Mouse (Mus musculus): ENCODE results near the gene March10. TPM values are rescaled to one million over a fixed set of nuclear protein-coding genes. Genes with fewer than 3 reads are reported as not detected.

March10 gene
- polyA plus RNA-seq, 1 experiment from 2014 or later, result not detected

DNA sequence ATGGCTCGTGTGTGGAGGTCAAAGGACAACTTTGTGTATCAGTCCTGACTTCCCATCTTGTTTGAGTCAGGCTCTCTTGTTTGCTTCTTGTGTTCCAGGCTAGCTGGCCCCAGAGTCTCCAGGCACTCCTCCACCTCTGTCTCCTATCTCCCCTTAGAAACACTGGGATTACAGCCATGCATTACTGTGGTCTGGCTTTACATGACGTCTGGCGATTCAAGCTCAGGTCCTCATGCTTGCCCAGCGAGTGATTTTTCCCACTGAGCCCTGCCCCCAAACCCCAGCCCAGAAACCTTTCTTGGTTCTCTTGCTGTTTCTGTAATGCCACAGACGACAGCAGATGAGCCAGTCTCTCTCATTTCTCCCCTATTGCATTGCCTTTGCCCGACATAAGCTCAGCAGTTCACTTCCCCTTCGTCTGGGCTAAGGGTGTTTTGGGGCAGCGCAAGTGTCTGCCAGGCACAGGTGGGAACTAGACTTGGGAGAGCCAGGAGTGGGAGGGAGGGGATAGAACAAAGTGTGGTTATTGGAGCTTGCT, 8.0 kb upstream of the March10 start:
- Histone ChIP-seq H3K9me3 (replicated peaks) (no peaks in the 10 kb centered on the region), H3K9ac (no peak overlapping the region), H3K27ac (no peak overlapping the region), H3K36me3 (no peaks in the 10 kb centered on the region), H3K4me1 (peaks cover 11% of the 10 kb centered on the region), H3K4me2 (no peak overlapping the region), H3K27me3 (replicated peaks) (peaks cover 14% of the 10 kb centered on the region; the same call in 1 of the 2 replicates), H3K4me3 (no peak overlapping the region)
- WGBS (ENCODE audit: insufficient replicate concordance), result 35% methylated on average over 8 of the region's 8 CpGs
- no peak for ATAC-seq

DNA sequence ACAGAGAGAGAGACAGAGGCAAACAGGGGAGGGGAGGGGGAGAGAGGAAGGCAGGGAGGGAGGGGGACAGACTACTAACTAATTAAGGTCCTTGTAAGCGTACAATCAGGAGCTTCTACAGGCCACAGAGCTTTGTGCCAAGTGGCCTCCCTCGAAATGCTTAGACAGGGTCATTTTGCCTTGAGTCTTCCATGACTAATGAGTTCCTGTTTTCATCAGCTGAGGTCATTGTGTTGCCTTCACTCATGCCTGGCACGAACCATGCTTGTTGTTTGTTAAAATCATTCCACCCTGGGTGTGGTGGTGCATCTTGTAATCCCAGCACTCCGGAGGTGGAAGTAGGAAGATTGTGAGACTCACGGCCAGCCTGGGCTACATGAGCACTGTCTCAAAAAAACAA, 3.4 kb upstream of the March10 start:
- WGBS (ENCODE audit: insufficient replicate concordance), result 44% methylated on average over 5 of the region's 5 CpGs
- Histone ChIP-seq H3K9ac (no peak overlapping the region), H3K4me2 (no peak overlapping the region), H3K27me3 (replicated peaks) (peaks cover 44% of the 10 kb centered on the region), H3K36me3 (no peaks in the 10 kb centered on the region), H3K4me3 (no peak overlapping the region), H3K4me1 (peaks cover 5% of the 10 kb centered on the region), H3K9me3 (replicated peaks) (no peaks in the 10 kb centered on the region), H3K27ac (no peak overlapping the region)
- no peak for ATAC-seq

DNA sequence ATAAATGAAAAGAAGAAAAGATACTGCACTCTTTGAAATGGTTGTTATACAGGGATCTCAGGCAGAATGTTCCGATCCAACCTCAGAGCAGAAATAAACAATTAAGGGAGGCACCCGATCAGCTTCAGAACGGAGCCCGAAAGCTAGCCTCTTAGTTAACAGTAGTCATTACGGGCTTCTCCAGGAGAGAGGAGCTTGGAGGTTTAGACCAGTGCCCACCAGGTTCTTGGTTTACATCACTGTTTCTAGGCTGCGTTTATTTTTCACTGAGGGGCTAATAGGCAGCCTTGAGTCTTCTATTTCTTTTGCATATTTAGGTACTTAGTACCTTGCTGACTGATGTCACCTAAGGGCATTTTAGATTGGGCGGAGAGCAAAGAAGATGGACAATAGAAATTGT, 506 bp upstream of the March10 start:
- Histone ChIP-seq H3K4me3 (no peak overlapping the region), H3K4me2 (no peak overlapping the region), H3K36me3 (no peaks in the 10 kb centered on the region), H3K4me1 (peaks cover 5% of the 10 kb centered on the region), H3K27me3 (replicated peaks) (peaks cover 54% of the 10 kb centered on the region), H3K27ac (no peak overlapping the region), H3K9ac (no peak overlapping the region), H3K9me3 (replicated peaks) (no peaks in the 10 kb centered on the region)
- WGBS (ENCODE audit: insufficient replicate concordance), result 71% methylated on average over 7 of the region's 7 CpGs
- no peak for ATAC-seq

DNA sequence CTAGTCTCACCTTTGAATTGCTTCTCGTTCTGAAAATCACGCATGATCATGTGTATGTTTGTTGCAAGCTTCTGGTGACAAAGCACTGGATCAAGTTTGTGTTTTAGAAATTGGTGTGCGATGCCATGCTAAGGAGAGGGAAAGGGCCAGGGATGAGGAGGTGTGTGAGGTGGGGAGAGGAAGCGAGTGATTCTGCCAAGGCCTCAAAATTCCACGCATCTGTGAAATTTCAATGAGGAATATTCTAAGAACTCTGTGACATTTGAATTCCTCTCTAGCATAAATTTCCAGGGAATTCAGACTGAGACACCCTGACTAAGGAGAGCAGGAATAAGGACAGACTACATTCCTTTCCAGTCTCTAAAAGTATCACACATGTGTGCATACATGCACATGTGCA, 1.4 kb downstream of the March10 start:
- H3K4me3 ChIP-seq, result no peak overlapping the region
- H3K4me2 ChIP-seq, result no peak overlapping the region
- H3K9ac ChIP-seq, result no peak overlapping the region
- WGBS (ENCODE audit: insufficient replicate concordance), result 76% methylated on average over 5 of the region's 5 CpGs
- H3K36me3 ChIP-seq, result no peaks in the 10 kb centered on the region
- H3K27me3 ChIP-seq (replicated peaks), result peaks cover 51% of the 10 kb centered on the region
- no peak overlapping the region for H3K27ac ChIP-seq
- no peaks in the 10 kb centered on the region for H3K9me3 ChIP-seq (replicated peaks)
- no peak for ATAC-seq
- H3K4me1 ChIP-seq, result peaks cover 5% of the 10 kb centered on the region

DNA sequence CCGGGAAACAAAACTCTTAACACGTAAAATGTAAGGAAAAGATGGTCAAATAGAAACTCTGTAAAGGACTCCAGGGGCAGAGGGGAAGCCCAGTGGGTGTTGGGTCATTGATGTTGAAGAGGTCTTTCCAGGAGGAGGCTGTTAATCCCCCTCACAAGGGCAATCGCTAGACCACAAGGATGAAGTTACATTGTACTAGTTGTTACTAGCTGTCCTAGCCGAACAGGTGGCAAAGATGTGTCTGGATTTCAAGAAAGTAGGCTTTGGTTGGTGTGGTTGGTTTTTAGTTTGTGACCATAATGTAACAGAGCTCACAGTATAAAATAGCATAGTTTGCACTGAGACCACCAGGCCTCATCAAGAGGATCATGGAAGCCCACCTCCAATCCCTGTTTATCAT, 3.5 kb downstream of the March10 start:
- no peaks in the 10 kb centered on the region for H3K36me3 ChIP-seq
- no peak for ATAC-seq
- H3K9ac ChIP-seq, result no peak overlapping the region
- H3K4me1 ChIP-seq, result peaks cover 5% of the 10 kb centered on the region
- H3K4me2 ChIP-seq, result no peak overlapping the region
- 67% methylated on average over 4 of the region's 4 CpGs for WGBS (ENCODE audit: insufficient replicate concordance)
- no peak overlapping the region for H3K4me3 ChIP-seq
- no peaks in the 10 kb centered on the region for H3K9me3 ChIP-seq (replicated peaks)
- no peak overlapping the region for H3K27ac ChIP-seq
- H3K27me3 ChIP-seq (replicated peaks), result peaks cover 50% of the 10 kb centered on the region

DNA sequence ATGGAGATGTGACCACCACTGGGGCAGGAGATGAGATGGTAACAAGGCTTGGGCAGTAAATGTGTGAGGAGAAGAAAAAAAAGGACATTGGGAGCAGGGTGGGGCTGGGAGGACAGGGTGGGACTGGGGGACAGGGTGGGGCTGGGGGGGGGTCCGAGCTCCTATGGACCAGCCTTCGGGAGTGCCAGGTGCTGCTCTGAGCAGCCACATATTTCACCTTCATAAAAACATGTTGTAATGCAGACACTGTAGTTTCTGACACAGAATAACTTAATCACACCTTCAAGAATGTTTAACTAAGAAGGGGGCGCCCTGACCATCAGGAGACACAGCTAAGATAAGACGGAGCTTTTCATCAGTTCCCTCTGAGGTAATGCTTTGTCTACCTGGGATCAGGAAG, 4.0 kb downstream of the March10 start:
- no peak for ATAC-seq
- 47% methylated on average over 4 of the region's 4 CpGs for WGBS (ENCODE audit: insufficient replicate concordance)
- Histone ChIP-seq H3K9ac (no peak overlapping the region), H3K27ac (no peak overlapping the region), H3K36me3 (no peaks in the 10 kb centered on the region), H3K4me3 (no peak overlapping the region), H3K27me3 (replicated peaks) (peaks cover 44% of the 10 kb centered on the region), H3K4me2 (no peak overlapping the region), H3K4me1 (peaks cover 5% of the 10 kb centered on the region), H3K9me3 (replicated peaks) (no peaks in the 10 kb centered on the region)

DNA sequence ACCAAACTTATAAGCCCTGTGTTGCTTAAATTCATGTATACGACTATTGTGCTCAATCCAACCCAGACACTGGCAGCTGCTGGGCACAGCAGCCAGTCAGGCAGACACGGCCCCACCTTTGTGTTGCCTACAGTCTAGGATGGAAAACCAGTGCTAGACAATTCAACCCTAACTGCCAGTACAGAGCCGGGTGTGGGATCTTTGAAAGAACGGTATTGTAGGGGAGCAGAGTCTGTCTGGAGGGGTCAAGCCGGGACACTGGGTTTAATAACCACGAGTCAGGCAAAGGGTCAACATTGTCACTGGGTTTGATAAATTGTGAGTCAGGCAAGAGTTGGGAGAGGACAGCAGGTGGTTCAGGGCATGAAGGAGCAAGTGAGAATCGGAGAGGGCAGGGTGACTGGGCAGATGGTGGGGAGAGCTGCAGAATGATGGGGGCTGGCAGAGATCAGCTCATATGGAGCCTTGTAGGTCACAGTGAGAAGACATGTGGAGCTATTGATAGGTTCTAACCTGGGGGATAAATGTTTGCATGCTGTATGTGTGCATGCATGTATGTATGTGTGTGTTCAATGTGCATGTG, 4.9 kb downstream of the March10 start:
- no peak overlapping the region for H3K4me2 ChIP-seq
- no peak overlapping the region for H3K4me3 ChIP-seq
- H3K36me3 ChIP-seq, result no peaks in the 10 kb centered on the region
- no peak overlapping the region for H3K27ac ChIP-seq
- peaks cover 4% of the 10 kb centered on the region for H3K4me1 ChIP-seq
- WGBS (ENCODE audit: insufficient replicate concordance), result 67% methylated on average over 7 of the region's 7 CpGs
- peaks cover 36% of the 10 kb centered on the region for H3K27me3 ChIP-seq (replicated peaks)
- no peak for ATAC-seq
- no peaks in the 10 kb centered on the region for H3K9me3 ChIP-seq (replicated peaks)
- H3K9ac ChIP-seq, result no peak overlapping the region

DNA sequence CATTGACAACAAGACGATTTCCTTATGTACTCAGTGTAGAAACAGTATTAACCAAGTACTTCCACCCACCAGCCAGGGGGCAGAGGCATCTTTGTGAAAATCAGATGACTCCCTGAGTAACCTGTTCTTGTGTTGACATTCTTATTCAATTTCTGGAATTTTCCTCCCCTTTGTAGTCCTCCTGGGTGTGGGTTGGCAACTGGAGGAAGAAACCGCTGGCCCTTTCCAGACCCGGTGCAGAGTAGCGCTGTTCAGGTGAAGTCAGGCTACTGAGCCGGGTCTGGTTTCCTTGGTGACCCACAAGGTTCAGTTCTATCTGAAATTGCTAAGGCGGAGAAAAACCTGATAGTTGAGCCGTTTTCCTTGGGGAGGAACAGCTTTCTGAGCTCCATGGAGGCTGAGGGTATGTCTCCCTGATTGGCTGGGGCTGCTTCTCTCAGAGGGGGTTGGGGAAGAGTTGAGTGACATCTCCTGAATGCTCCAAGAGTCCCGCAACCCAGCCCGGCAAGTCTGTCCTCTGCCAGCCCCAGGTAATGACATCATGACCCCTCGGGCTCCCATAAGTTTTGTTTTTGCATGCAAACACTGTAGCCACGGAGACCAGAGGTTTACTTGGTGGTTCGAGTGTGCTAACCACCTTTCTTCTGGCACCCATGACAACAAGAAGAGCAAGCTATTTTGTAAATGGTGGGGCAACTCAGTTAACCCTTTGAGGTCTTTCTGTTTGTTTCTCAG, 6.8 kb downstream of the March10 start:
- Histone ChIP-seq H3K27ac (no peak overlapping the region), H3K27me3 (replicated peaks) (peaks cover 19% of the 10 kb centered on the region; the same call in 1 of the 2 replicates), H3K4me3 (no peak overlapping the region), H3K9ac (no peak overlapping the region), H3K36me3 (no peaks in the 10 kb centered on the region), H3K4me1 (no peaks in the 10 kb centered on the region), H3K9me3 (replicated peaks) (no peaks in the 10 kb centered on the region), H3K4me2 (no peak overlapping the region)
- WGBS (ENCODE audit: insufficient replicate concordance), result 58% methylated on average over 12 of the region's 12 CpGs
- no peak for ATAC-seq

DNA sequence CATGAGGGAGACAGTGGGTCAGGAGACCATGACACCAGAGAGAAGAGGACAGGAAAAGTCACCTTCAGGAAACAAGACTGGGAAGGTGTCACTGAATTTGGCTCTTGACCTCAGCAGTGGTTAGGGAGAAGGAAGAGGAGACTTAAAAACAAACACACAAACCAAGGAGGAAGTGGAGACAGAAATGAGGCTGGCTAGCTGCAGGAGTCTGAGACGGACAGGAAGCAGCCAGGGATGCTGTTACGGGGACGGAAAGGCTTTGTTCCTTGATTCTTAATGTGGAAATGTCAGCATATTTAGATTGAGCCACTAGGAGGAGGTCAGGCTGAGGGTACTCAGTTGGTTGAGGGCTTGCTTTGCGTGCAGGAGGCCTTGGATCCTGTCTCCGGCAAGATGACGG, 8.9 kb downstream of the March10 start:
- Histone ChIP-seq H3K4me3 (no peak overlapping the region), H3K27ac (no peak overlapping the region), H3K4me1 (no peaks in the 10 kb centered on the region), H3K9me3 (replicated peaks) (no peaks in the 10 kb centered on the region), H3K9ac (no peak overlapping the region), H3K36me3 (no peaks in the 10 kb centered on the region), H3K4me2 (no peak overlapping the region), H3K27me3 (replicated peaks) (0 out of 2 replicates have a peak, but pooled peaks cover 6% of the 10 kb centered on the region)
- ATAC-seq, result no peak
- 52% methylated on average over 6 of the region's 6 CpGs for WGBS (ENCODE audit: insufficient replicate concordance)

DNA sequence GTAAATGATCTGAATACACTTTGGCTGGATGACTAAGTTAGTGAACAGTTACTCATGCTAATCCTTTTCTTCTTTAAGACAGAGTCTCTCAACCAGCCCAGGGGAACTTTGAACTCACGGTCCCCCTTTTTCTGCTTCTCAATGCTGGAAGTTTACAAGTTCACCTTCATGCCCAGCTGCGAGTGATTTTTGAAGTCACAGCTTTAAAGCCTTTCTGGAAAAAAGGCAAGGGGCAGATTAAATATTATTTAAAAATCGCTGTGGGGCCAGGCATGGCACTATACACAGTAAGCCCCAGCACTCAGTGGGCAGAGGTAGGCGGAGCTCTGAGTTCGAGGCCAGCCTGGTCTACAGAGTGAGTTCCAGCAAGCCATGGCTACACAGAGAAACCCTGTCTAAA, 10.3 kb downstream of the March10 start:
- no peaks in the 10 kb centered on the region for H3K27me3 ChIP-seq (replicated peaks)
- no peak for ATAC-seq
- H3K4me3 ChIP-seq, result no peak overlapping the region
- WGBS (ENCODE audit: insufficient replicate concordance), result 66% methylated on average over 5 of the region's 5 CpGs
- H3K9ac ChIP-seq, result no peak overlapping the region
- no peaks in the 10 kb centered on the region for H3K36me3 ChIP-seq
- H3K27ac ChIP-seq, result no peak overlapping the region
- H3K9me3 ChIP-seq (replicated peaks), result no peaks in the 10 kb centered on the region
- H3K4me2 ChIP-seq, result no peak overlapping the region
- no peaks in the 10 kb centered on the region for H3K4me1 ChIP-seq

DNA sequence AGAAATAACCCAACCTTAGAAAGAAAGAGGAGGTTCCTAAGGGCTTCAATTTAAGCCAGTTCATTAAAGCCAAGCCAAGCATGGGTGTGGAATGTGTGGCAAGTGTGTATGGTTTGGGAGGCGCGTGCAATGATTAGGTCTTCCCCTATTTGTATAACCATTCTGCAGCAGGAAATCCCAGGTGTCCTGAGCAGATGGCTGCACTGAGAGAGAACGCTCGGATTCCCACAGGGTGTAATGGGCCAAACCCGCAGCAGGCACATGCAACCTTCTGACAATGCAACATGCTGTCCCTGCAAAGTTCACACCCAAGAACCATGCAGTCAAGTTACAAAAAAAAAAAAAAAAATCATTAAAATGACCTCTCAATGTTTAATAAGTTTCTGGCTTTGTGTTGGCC, 10.8 kb downstream of the March10 start:
- Histone ChIP-seq H3K27ac (no peak overlapping the region), H3K27me3 (replicated peaks) (no peaks in the 10 kb centered on the region), H3K9ac (no peak overlapping the region), H3K36me3 (no peaks in the 10 kb centered on the region), H3K9me3 (replicated peaks) (no peaks in the 10 kb centered on the region), H3K4me2 (no peak overlapping the region), H3K4me3 (no peak overlapping the region), H3K4me1 (no peaks in the 10 kb centered on the region)
- ATAC-seq, result no peak
- WGBS (ENCODE audit: insufficient replicate concordance), result 81% methylated on average over 5 of the region's 5 CpGs

DNA sequence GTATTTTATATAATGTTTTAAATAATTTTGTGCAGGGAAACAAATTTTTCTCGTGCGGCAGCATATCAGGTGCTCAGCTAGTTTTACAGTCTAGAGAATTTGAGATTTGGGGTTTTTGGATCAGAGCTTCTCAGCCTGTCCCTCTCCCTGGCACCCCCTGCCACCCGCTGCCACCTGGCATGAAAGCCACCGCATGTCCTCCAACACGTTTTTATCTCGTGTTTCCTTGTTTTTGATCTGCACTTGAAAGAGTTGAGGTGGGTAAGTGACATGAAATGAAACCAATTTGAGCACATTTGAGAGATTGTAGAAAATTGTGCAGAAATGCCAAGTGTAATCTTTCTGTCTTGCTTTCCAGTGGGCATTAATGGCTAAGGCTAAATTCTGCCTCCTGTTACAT, 11.6 kb downstream of the March10 start:
- no peak overlapping the region for H3K4me2 ChIP-seq
- H3K4me1 ChIP-seq, result no peaks in the 10 kb centered on the region
- H3K9ac ChIP-seq, result no peak overlapping the region
- no peak overlapping the region for H3K27ac ChIP-seq
- ATAC-seq, result no peak
- H3K9me3 ChIP-seq (replicated peaks), result no peaks in the 10 kb centered on the region
- H3K4me3 ChIP-seq, result no peak overlapping the region
- H3K27me3 ChIP-seq (replicated peaks), result no peaks in the 10 kb centered on the region
- no peaks in the 10 kb centered on the region for H3K36me3 ChIP-seq
- 56% methylated on average over 6 of the region's 6 CpGs for WGBS (ENCODE audit: insufficient replicate concordance)

Data from liver, embryonic 12.5 days (tissue).